Mouse (Mus musculus) adrenal gland, postnatal 36 days (tissue): Measurements from ENCODE around the gene Fads6. TPM values are rescaled to one million over a fixed set of nuclear protein-coding genes. Genes with fewer than 3 reads are reported as not detected.

Experiments
- DNase-seq, 2 experiments: peaks; one replicate each; pipeline ENCODE4 v3.0.0; 2021; ENCODE audit warnings: mixed read lengths in 1 of 2
- total RNA-seq, 2 experiments: library from RNA; stranded (reverse); gene quantifications; 2 replicates each; pipeline ENCODE4 v1.2.3; 2021

Fads6 gene
- total RNA-seq, 2 experiments from 2014 or later: 47.5 to 75.9 TPM

- no peak for DNase-seq
Measured at GRCm38 (mm10) chr11:115275954-115276353, 21.5 kb downstream of the Fads6 start.

- peak; percentile 77 for DNase-seq
Measured at GRCm38 (mm10) chr11:115275509-115275908, 22.0 kb downstream of the Fads6 start.

- peak; percentile 62 to 71 for DNase-seq
Measured at GRCm38 (mm10) chr11:115274771-115275170, 22.7 kb downstream of the Fads6 start.

DNA sequence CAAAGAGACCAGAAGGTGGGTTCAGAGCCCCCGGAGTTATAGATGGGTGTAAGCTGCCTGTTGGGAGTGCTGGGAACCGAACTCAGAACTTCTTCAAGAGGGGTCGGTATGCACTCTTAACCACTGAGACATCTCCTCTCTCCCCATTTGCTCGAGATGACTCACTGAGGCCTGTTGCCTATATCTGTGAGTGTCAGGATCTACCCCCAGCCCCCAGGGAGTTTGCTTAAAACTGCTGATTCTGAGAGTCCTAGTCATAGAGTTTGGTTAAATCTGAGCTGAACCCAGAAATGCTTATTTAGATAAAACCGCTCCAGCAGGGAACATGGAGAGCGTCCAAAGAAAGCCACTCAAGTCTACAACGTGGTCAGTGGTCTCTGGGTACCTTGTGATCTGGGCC lies 23.3 kb downstream of the Fads6 start:
- DNase-seq: no peak

- DNase-seq: peak in 1 of 2 experiments; percentile 51
Measured at GRCm38 (mm10) chr11:115273735-115274134, 23.7 kb downstream of the Fads6 start.

DNA sequence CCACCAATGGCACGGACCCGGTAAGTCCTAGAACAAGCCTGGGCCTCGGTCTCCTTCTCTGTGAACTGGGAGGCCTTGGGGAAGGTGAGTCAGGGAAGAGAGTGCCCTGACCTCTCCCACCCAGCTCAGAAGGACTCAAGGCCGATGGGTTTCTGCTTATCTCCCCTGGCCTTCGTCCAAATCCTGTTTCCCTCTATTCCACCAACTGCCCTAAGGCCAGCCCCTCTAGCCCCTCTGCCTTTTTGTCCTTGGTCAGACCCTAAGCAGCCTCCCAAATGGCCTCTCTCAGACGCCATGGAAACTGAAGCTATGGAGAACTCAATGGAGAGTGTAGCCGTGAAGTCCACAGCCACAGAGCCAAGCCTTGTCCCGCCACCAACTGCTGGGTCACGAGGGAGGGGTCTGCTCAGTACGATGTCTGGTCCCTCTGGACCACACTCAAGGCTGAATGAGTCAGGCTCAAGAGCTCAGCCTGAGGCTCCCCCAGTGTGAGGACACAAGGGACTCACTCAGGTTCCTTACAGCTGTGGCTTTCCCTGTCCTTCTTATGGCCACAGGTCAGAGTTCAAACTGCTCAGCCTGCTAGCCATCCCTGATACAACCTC lies 24.5 kb downstream of the Fads6 start:
- DNase-seq: peak; percentile 85 to 86

- DNase-seq: no peak
Measured at GRCm38 (mm10) chr11:115271481-115271880, 26.0 kb downstream of the Fads6 start.

GRCm38 (mm10) chr11:115271052-115271451 lies 26.4 kb downstream of the Fads6 start:
- no peak for DNase-seq

- peak; percentile 79 to 84 for DNase-seq
Measured at GRCm38 (mm10) chr11:115270148-115270861, 27.2 kb downstream of the Fads6 start.

DNA sequence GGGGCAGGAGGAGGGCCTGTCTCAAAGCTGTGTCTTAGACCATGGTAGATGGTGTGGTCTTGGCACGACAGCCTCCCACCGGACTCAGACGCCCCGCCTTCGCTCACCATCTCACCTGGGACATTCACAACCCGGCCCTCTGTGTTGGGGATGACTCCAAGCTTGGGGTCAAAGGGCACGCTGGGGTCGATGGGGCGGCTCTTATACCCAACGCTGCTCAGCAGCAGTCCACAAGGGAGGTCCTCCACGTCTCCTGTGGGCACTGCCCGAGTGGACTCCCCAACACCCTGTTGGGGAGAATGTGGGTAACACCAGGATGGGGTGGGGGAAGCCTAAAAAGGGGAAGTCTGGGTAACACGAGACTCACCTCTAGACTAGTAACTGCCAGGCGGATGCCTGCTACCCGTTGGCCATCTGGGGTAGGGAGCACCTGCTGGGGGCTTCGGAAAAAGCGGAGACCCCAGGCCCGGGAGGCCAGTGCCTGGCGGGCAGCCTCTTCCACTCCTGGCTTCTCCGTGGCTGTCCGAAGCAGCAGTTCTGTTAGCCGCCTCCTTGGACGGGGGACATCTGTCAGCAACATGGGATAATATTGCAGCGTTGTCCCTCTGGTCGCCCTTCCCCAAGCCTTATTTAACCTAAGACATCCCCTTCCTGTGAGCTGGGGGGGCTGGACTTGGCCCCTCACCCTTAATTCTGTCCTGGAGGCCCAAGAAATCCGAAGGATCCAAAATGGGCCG lies 28.0 kb downstream of the Fads6 start:
- no peak for DNase-seq

GRCm38 (mm10) chr11:115267958-115268357 lies 29.5 kb downstream of the Fads6 start:
- DNase-seq: peak in 1 of 2 experiments; percentile 29

- peak; percentile 66 to 68 for DNase-seq
Measured at GRCm38 (mm10) chr11:115267061-115267883, 30.2 kb downstream of the Fads6 start, which contains the start of gene Grin2c. Gene Grin2c (minus strand): TSS chr11:115267243.

GRCm38 (mm10) chr11:115266400-115266778 lies 31.1 kb downstream of the Fads6 start:
- DNase-seq: peak; percentile 50 to 61

DNA sequence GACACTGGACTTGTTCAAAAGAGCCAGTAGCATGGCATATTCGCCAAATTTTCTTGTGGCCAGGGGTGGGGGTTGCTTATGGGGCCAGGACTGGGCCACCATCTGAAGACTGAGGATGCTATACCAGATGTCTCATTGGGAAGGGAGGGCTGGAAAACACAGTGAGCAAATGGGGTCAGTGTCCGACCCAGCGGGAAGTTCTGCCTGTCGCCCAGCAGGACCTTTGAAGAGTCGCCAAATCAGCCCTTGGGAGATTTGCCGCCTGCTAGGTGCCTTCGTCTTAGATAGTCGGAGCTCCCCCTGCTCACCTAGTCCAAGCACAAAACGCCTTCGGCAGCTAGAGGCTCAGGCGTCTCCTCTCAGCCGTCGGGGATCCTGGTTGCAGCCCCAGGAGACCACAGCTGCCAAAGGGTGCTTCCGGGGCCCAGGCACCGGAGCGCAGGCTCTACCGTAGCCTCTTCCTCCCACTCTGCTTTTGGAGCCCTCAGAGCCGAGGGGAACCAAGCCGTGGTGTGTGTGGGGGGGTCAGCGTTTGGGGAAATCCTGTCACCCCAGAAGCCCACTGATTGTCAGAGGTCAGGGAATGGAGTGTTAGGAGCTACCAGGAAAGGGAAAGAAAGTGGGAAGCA lies 31.6 kb downstream of the Fads6 start:
- DNase-seq: peak in 1 of 2 experiments; percentile 27

- peak; percentile 32 to 55 for DNase-seq
Measured at GRCm38 (mm10) chr11:115264862-115265668, 32.4 kb downstream of the Fads6 start.

DNA sequence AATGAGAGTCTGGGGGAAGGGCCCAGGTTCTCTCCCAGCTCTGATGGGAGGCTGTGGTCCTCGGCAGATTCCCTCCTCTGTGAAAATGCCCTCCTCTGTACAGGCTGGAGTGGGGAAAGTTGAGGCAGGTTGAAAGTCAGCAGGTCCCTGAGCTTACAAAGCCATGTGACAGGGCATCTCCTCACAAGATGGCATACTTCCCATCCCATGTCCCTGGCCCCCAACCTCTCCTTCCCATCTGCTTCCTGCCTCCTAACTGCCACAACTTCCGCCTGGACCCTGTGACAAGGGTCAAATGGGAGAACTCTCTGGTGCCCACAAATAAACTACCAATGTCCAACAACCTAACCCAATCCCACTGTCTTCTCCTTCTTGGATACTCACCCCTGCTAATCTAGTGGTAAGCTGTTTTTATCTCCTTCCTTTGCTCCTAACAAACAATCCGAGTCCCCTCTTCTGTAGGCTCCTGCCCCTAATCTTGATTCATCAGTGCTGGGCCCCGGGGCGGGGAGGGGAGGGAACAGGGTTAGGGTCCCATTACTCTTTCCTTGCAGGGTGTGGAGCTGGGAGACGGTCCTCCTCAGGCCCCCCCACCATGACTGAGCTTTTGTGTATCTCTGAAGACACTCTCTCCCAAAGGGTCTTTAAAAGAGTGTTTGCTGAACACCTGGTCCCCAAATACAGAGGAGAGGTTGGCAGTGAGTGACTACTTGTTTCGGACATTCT lies 33.2 kb downstream of the Fads6 start:
- no peak for DNase-seq

DNA sequence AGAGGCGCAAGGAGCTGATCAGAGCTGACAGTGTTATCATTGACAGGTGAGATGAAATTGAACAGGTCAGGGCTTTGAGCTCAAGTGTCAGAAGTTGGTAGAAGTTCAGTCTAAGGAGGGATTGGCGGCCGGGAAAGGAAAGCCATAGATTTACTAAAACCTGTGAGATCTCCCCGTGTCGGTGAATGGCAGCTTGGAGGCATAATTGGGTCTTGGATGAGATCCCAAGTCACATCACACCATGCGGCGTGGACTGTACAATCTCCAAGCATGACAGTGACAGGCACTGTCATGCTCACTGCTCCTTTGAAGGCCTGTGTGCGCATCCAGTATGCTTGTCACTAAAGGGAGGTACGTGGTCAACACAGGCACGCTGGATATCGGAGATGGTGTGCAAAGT lies 34.5 kb downstream of the Fads6 start:
- no peak for DNase-seq

DNA sequence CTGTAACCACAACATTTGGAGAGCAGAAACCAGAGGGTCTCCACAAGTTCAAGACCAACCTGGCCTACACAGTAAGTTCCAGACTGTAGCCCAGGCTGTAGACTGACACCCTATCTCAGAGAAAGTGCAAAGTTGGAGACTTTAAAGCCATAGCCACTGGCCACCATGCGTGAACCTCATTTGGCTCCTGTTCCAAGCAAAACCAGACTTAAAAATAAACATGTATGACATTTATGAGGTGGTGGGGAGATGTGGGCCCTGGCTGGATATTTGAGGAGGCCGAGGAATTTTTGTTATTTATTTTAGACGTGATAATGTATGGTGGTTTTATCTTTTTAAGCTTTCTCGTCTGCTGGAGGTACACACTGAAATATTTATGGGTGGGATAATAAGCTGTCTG lies 38.3 kb downstream of the Fads6 start:
- no peak for DNase-seq

- no peak for DNase-seq
Measured at GRCm38 (mm10) chr11:115257775-115258510, 39.5 kb downstream of the Fads6 start.
